Mouse (Mus musculus) erythroblast, adult 5-6 weeks (primary cell): ENCODE data around the gene Capn7. TPM values are rescaled to one million over a fixed set of nuclear protein-coding genes. Genes with fewer than 3 reads are reported as not detected.

Source experiments
- ATAC-seq: replicated peaks from 2 replicates; pipeline ENCODE4 v1.8.0; 2016; ENCODE audit warnings: moderate number of reproducible peaks, mild to moderate bottlenecking, moderate TSS enrichment, inconsistent platforms; ENCODE audit not compliant: poor library complexity, low FRiP score, severe bottlenecking
- total RNA-seq, 2 experiments: library from RNA; stranded (forward) in 1 of 2; stranded (reverse) in 1 of 2; fragments of 150-400 nt in 1 of 2; fragments of 200-764, 138-1000 nt in 1 of 2; gene quantifications; 2 replicates each; pipeline versions ENCODE4 v1.2.3 to v1.2.4; 2015 to 2017; ENCODE audit warnings: low replicate concordance in 2 of 2

Gene Capn7
- total RNA-seq, 2 experiments from 2014 or later: 13.0 to 17.3 TPM

DNA sequence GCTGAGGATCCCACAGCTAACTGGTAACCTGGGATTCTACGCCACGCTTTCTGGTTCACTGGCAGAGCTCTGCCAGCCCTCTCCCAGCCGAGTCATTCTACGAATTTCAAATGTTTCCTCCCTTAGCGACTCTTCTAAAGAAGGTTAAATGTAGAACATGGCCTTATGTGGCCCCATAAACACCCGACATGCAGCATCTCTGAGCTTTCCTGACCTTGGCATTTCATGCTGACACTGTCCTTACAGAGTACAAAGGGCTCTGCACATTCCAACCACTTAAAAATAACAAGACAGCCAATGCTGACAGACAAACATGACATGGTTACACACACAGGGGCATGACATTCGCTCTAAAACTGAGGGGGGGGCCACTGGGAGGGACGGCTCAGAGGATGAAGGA lies 72.2 kb downstream of the Capn7 start:
- ATAC-seq: no peak

DNA sequence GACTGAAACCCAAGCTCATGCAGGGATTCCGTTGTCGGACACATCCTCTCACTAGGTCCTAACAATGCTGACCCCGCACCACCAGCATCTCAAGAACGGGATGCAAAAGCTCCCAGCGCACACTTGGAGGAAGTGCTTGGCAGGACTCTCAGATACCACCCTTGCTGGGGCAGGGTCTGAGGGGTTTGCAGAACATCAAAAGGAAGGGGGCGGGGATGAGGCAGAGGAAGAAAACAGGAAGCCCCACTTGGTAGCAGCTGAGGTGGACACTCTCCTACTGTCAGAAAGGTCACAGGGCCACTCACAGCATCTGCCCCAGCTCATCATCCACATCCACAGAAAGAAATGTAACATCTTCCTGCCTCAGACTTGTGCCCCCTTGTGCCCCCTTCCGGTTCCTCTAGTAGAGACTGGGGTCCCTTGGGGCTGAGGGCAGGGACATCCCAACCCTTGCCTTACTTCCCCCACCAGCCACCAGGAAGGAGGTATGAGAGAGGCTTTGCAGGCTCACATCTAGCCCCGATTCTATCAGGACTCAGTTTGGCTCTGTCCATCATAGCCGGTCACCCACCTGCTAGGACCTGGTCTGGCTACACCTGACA lies 73.8 kb downstream of the Capn7 start:
- ATAC-seq: no peak

DNA sequence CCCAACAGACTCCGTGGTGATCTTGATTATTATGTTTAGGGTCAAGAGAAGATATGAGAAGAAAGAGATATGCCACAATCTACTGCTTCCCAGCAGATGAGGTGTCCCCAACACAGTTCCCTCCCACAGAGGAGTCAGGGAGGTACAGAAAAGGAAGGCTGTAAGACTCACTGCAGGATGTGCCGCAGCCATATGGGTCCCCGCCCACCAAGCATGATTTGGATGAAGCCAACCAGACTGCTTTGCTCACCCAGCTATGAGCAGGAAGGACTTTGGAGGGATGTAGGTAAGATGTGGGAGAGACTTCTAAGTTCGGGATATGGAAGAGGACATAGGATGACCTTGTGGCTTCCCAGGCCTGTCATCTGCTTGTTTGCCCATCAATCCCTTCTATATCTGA lies 74.3 kb downstream of the Capn7 start:
- ATAC-seq: no peak

DNA sequence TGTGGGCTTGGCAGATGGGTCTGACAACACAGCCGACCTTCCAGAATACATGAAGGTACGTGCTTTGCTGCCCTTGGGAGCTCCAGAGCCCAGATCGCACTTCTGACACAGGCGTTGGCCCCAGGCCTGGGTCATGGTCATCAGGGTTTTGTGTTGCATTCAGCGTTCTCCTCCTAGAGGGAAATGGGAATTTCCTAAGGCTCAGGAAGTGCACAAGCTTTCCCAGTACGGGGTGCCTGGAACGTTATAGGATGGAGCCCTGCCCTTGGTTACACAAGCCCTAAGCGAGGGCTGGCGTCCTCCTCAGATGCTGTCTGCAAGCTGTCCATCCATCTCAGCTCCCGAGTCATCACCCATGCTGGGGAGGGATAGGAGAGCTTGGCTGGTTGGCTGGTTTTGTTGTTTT lies 76.2 kb downstream of the Capn7 start:
- no peak for ATAC-seq

DNA sequence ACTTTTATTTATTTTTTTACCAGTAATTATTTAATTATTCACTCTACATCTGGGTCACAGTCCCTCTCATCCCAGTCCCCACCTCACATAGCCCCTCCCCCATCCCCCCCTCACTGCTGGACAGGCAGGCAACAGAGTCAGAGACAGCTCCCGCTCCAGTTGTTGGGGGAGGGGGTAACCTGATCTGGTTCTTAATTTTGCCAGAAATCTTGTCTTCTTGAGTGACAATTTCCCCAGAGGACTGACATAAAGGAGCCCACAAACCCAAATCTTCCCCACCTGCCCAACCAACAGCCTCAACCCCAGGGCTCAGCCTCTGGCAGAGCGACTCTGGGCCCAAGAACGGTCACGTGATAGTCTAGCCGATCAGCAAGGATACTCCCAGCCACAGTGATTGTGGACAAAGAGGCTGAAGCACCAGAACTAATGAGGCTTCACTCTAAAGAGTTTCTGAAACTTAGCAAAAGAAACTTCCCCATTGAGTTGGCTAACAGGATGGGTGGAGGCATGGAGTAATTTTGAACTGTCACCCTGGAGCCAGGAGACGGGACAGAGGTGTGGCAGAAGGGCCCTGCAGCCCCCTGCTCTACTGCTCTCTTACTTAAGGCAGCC lies 77.1 kb downstream of the Capn7 start:
- no peak for ATAC-seq

DNA sequence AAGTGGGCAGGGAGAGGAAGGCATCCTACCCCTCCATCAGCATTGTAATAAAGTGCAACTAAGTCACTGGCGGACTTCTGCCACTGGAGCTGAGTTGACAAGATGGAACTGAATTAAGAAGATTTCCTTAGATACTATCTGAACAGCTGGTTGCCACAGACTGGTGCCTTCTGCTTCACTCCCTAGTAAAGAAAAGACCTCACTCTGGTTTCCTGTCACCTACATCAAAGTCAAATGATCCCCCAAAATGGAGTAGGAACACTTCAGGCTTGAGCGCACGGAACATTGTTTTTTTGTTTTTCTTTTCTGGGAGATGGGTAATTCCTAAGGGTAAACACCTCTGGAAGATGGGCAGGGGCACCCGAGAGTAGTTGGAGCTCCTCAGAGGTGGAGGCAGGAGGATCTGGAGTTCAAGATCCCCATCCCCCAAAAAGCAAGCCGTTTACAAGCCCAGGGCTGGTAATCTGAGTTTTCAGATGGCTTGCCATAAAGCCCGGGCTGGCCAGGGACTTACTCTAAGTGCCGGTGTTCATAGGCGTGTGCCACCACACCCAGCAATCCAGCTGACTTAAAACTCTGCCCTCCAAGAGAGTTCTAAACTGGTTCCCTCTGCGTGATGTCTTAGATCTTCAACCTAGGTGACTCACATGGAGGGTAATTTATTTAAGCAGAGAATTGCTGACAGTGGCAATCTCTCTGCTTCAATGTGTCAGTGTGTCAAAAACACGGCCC lies 78.0 kb downstream of the Capn7 start:
- no peak for ATAC-seq

DNA sequence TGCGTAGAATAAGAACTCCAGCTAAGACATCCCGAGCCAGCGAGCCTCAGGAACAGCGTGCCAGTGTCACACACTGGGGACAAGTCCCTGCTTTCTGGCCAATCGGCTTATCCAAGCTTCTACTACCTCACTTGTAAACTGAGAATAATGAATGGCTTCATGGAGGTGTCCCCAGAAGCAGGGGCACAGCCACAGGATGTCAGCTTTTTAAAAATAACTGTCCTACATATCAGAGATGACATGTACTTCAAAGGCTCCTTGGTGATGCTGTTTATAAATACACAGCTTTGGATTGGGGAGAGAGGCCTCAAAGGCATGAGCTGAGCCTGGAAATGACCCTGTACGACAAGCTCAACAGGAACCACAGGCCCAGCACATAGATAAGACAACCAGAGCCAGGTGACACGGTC lies 78.5 kb downstream of the Capn7 start:
- no peak for ATAC-seq

DNA sequence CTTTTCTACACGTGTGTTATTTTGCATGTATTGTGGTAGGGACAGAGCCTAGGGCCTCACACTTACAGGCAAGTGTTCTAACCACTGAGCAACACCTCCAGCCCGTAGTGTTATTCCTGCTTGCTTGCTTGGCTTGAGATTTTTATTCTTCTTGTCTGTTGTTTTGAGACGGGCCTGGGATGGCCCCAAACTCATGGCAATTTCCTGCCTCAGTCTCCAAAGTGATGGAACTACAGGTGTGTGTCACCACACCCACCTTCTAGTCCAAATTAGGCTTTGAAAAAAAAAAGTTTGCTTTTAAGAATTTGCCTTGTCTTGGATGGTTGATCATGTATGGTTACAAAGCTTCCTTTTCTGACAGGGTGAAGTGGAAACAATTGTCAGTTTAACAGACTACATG lies 80.0 kb downstream of the Capn7 start:
- no peak for ATAC-seq

DNA sequence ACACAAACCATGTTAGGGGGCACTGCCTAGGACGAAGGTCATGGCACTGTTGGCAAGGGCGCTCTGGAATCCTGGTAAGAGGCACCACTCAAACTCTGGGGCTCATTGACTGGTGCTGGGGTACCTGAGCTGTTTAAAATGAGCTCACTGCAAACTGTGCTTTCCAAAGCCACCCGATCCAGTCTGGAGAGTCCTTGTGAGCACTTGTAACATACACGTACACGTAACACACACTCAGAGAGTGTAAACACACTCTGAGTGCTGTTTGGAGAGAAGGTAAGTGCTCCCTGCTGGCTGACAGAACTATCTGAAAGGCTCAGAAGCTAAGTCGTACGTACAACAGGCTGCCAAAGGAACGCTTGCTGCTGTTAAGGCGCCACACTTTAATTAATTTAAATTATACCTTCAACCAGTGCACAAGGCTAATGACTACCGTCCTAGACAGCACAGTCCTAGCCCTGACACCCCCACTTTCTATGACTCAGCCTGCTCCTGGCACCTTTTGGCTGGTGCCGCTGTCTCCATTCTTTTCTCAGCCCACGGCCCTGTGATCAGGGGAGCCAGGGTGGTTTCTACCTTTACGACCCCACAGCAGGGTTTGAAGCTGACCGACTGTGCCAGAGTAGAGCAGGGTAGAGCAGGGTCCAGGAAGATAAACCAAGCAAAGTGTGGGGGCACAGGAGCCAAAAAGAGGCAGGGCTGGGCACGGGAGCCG lies 80.6 kb downstream of the Capn7 start:
- no peak for ATAC-seq

DNA sequence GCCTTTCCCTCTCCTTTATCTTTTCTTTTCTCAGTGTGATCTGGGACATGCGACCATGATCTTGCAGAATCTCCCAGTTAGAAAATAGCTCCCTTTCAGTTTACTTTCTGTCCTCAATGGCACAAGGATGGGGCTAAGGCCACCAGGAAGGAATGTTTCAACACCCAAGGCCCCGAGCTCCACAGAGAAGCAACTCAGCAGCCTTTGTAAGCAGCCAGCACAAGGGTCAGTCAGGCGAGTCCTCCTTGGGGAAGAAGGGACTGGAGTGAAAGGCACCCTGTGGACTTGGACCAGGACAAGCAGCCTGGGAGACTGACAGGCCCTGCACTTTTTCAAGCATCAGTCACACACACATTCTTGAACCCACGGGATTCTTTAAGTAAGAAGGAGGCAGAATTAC lies 82.8 kb downstream of the Capn7 start:
- no peak for ATAC-seq

DNA sequence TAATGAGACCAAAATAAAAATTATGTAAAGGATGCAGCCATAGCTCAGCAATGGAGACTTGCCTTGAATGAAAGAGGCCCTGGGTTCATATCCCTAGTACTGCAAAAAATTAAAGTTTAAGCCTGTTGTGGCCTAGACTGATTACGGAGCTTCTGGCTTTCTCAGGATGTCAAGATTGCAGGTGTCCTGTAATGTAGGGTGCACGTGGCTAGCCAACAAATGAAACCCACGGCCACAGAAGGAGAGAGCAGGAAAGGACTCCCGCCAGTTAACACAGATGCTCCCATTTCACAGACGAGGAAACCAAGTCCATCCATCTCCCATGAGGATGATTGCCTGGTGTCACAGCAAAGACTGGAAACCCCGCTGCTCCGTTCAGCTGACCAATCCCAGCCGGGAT lies 83.7 kb downstream of the Capn7 start:
- ATAC-seq: no peak

DNA sequence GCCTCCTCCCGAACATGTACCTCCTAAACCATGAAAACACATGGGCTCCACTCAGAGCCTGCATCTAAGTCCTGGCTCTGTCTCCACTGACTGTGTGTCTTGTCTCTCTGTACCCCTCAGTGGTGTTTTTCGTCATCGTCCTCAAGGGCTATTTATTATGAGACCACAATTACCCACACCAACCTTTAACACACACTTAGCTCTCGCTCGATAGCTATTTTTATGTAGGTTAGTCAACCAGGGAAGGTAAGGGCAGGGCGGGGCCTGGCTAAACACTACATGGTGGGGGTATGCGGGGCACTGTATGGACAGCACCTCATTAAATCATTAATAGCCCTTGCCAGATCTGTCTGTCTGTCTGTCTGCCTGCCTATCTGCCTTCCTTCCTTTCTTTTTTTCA lies 84.1 kb downstream of the Capn7 start:
- no peak for ATAC-seq

DNA sequence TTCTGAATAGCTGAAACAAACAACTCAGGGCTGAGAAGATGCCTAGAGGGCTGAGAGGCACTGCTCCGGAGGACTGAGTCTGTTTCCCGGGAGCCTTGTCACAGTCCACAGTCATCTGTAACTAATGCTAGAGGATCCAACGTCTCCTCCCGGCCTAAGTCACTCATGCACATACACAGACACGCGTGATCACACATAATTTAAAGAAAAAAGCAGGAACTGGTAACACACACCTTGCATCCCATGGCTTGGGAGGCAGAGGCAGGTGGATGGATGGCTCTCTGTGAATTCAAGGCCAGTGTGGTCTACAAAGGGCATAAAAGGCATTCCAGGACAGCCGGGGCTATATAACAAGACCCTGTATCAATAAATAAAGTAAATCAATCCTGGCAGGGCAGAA lies 84.5 kb downstream of the Capn7 start:
- no peak for ATAC-seq

Other genes with a start within 250 kb of the Capn7 start
- 22.8 and 30.9 TPM in 2 replicates for gene Smim4, start 207.7 kb upstream of the Capn7 start, total RNA-seq (2015; ENCODE audit: low replicate concordance)
- gene Smim4, start 207.7 kb upstream of the Capn7 start, total RNA-seq (2017; ENCODE audit: low replicate concordance): 14.7 and 16.2 TPM in 2 replicates
- 12.3 and 18.4 TPM in 2 replicates for gene Nt5dc2, start 205.6 kb upstream of the Capn7 start, total RNA-seq (2015; ENCODE audit: low replicate concordance)
- 5.0 and 30.4 TPM in 2 replicates for gene Nt5dc2, start 205.6 kb upstream of the Capn7 start, total RNA-seq (2017; ENCODE audit: low replicate concordance)
- gene Stab1, start 168.0 kb upstream of the Capn7 start, total RNA-seq (2015; ENCODE audit: low replicate concordance): not detected in 2 replicates
- 0.70 TPM in 1 of 2 replicates, not detected in the other for gene Stab1, start 168.0 kb upstream of the Capn7 start, total RNA-seq (2017; ENCODE audit: low replicate concordance)
- gene Tnnc1, start 128.3 kb upstream of the Capn7 start, total RNA-seq (2015; ENCODE audit: low replicate concordance): not detected in 2 replicates
- gene Tnnc1, start 128.3 kb upstream of the Capn7 start, total RNA-seq (2017; ENCODE audit: low replicate concordance): not detected in 2 replicates
- 30.2 and 34.1 TPM in 2 replicates for gene Nisch, start 119.7 kb upstream of the Capn7 start, total RNA-seq (2015; ENCODE audit: low replicate concordance)
- gene Nisch, start 119.7 kb upstream of the Capn7 start, total RNA-seq (2017; ENCODE audit: low replicate concordance): 19.5 and 21.8 TPM in 2 replicates
- gene Sema3g, start 118.8 kb upstream of the Capn7 start, total RNA-seq (2015; ENCODE audit: low replicate concordance): not detected in 2 replicates
- not detected in 2 replicates for gene Sema3g, start 118.8 kb upstream of the Capn7 start, total RNA-seq (2017; ENCODE audit: low replicate concordance)
- 4.8 and 11.5 TPM in 2 replicates for gene Phf7, start 85.3 kb upstream of the Capn7 start, total RNA-seq (2015; ENCODE audit: low replicate concordance)
- gene Phf7, start 85.3 kb upstream of the Capn7 start, total RNA-seq (2017; ENCODE audit: low replicate concordance): 2.5 and 4.8 TPM in 2 replicates
- 4.0 and 11.1 TPM in 2 replicates for gene Bap1, start 85.2 kb upstream of the Capn7 start, total RNA-seq (2015; ENCODE audit: low replicate concordance)
- 22.9 and 32.1 TPM in 2 replicates for gene Bap1, start 85.2 kb upstream of the Capn7 start, total RNA-seq (2017; ENCODE audit: low replicate concordance)
- not detected in 2 replicates for gene Dnah1, start 12.7 kb upstream of the Capn7 start, total RNA-seq (2015; ENCODE audit: low replicate concordance)
- under 0.01 TPM in 1 of 2 replicates, not detected in the other for gene Dnah1, start 12.7 kb upstream of the Capn7 start, total RNA-seq (2017; ENCODE audit: low replicate concordance)
- 8.5 and 15.3 TPM in 2 replicates for gene Sh3bp5, start 99.4 kb downstream of the Capn7 start, total RNA-seq (2015; ENCODE audit: low replicate concordance)
- gene Sh3bp5, start 99.4 kb downstream of the Capn7 start, total RNA-seq (2017; ENCODE audit: low replicate concordance): 8.1 and 11.1 TPM in 2 replicates
- gene Eaf1, start 157.8 kb downstream of the Capn7 start, total RNA-seq (2015; ENCODE audit: low replicate concordance): 10.4 and 13.0 TPM in 2 replicates
- gene Eaf1, start 157.8 kb downstream of the Capn7 start, total RNA-seq (2017; ENCODE audit: low replicate concordance): 8.2 and 12.0 TPM in 2 replicates
- gene Mettl6, start 158.4 kb downstream of the Capn7 start, total RNA-seq (2015; ENCODE audit: low replicate concordance): 10.2 and 13.8 TPM in 2 replicates
- gene Mettl6, start 158.4 kb downstream of the Capn7 start, total RNA-seq (2017; ENCODE audit: low replicate concordance): 24.1 and 33.0 TPM in 2 replicates